9 mouse cellular contexts compared by ENCODE assay signal in the genomic region with DNA sequence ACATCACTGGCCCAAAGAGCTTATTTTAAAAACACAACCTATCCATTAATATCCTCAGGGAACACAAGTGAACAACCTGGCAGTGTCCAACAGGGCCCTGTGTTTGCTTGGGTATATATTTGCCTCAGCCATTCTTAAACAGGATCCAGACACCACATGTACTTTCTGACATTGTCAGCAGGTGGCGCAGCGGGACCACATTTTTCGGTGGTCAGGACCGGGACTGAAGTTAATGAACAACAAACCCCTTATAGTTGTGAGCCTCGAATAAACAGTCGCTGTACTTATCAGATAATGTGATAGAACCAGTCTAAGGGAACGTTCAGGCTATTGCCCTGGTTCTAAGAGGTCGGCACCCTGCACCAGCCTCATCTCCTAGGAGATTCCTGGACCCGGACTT. TPM values are rescaled to one million over a fixed set of nuclear protein-coding genes. Genes with fewer than 3 reads are reported as not detected.
A peak's percentile ranks its signal among the peaks of the same experiment; 100 is the strongest.
DNase-seq lines count a peak whose midpoint lies in the region; ATAC-seq lines count a peak whose summit lies in the region.
"Had no signal": no experiment of that assay in that cellular context is flagged by ENCODE, and none has a peak within 500 bp of the region (broad histone marks: within the 10 kb centered on the region; RNA-seq: fewer than 3 reads in every experiment).

No protein-coding gene starts in this region.

- H3K4me3 ChIP-seq in forebrain, embryonic 10.5 days, result no peak overlapping the region
- no peak overlapping the region for H3K4me3 ChIP-seq in heart, embryonic 15.5 days
- no peak overlapping the region for H3K4me3 ChIP-seq in liver, embryonic 16.5 days (ENCODE audit: low read depth, low read length)
- H3K4me3 ChIP-seq in neural tube, embryonic 14.5 days (ENCODE audit: low read depth, low read length), result no peak overlapping the region
- H3K4me3 ChIP-seq: erythroblast, embryonic 14.5 days had no signal

- H3K36me3 ChIP-seq in forebrain, embryonic 10.5 days (replicated peaks), result no peaks in the 10 kb centered on the region
- no peaks in the 10 kb centered on the region for H3K36me3 ChIP-seq in heart, embryonic 15.5 days
- no peaks in the 10 kb centered on the region for H3K36me3 ChIP-seq in liver, embryonic 16.5 days (ENCODE audit: control insufficient read depth, insufficient read depth)
- no peaks in the 10 kb centered on the region for H3K36me3 ChIP-seq in neural tube, embryonic 14.5 days (ENCODE audit: control insufficient read depth, insufficient read depth, low read length)

- no peak overlapping the region for H3K27ac ChIP-seq in forebrain, embryonic 10.5 days
- no peak overlapping the region for H3K27ac ChIP-seq in heart, embryonic 15.5 days
- H3K27ac ChIP-seq in liver, embryonic 16.5 days (ENCODE audit: low read length), result no peak overlapping the region
- no peak overlapping the region for H3K27ac ChIP-seq in neural tube, embryonic 14.5 days (ENCODE audit: low read depth, low read length)

- 14% methylated on average over 9 of the region's 9 CpGs for WGBS in forebrain, embryonic 10.5 days
- WGBS in heart, embryonic 15.5 days, result 8% methylated on average over 9 of the region's 9 CpGs
- WGBS in liver, embryonic 16.5 days (ENCODE audit: insufficient replicate concordance), result 11% methylated on average over 9 of the region's 9 CpGs
- WGBS in neural tube, embryonic 14.5 days, result 10% methylated on average over 9 of the region's 9 CpGs

- no peak overlapping the region for H3K9ac ChIP-seq in heart, embryonic 15.5 days
- no peak overlapping the region for H3K9ac ChIP-seq in liver, embryonic 16.5 days (ENCODE audit: low read depth, low read length)
- H3K9ac ChIP-seq in neural tube, embryonic 14.5 days (replicated peaks; ENCODE audit: low read depth, low read length), result no peak overlapping the region

- 0 out of 2 replicates have a peak, but pooled peaks have one; percentile 31 for ATAC-seq in heart, embryonic 15.5 days (replicated peaks; ENCODE audit: insufficient number of reproducible peaks, insufficient read depth, low FRiP score, low read depth)
- ATAC-seq in liver, embryonic 16.5 days (ENCODE audit: low read depth), result peak; percentile 66
- 0 out of 2 replicates have a peak, but pooled peaks have one; percentile 34 for ATAC-seq in neural tube, embryonic 14.5 days (ENCODE audit: low read depth)

- peaks cover 6% of the 10 kb centered on the region; the same call in 1 of the 2 replicates for H3K27me3 ChIP-seq in forebrain, embryonic 10.5 days (ENCODE audit: poor library complexity, severe bottlenecking)
- H3K27me3 ChIP-seq in heart, embryonic 15.5 days, result peaks cover 61% of the 10 kb centered on the region
- H3K27me3 ChIP-seq in liver, embryonic 16.5 days (ENCODE audit: control insufficient read depth, insufficient read depth, low read depth, low read length), result no peaks in the 10 kb centered on the region
- no peaks in the 10 kb centered on the region for H3K27me3 ChIP-seq in neural tube, embryonic 14.5 days (ENCODE audit: control insufficient read depth, insufficient read depth, low read length)

- no peaks in the 10 kb centered on the region for H3K9me3 ChIP-seq in forebrain, embryonic 10.5 days
- no peaks in the 10 kb centered on the region for H3K9me3 ChIP-seq in heart, embryonic 15.5 days (replicated peaks)
- H3K9me3 ChIP-seq in liver, embryonic 16.5 days (replicated peaks; ENCODE audit: control insufficient read depth, low read length), result no peaks in the 10 kb centered on the region
- no peaks in the 10 kb centered on the region for H3K9me3 ChIP-seq in neural tube, embryonic 14.5 days (ENCODE audit: control insufficient read depth, low read length)

- H3K4me1 ChIP-seq in forebrain, embryonic 10.5 days, result peaks cover 8% of the 10 kb centered on the region; the same call in 1 of the 2 replicates
- no peaks in the 10 kb centered on the region for H3K4me1 ChIP-seq in heart, embryonic 15.5 days (replicated peaks)
- H3K4me1 ChIP-seq in liver, embryonic 16.5 days (ENCODE audit: control insufficient read depth, low read depth, low read length), result no peaks in the 10 kb centered on the region
- H3K4me1 ChIP-seq in neural tube, embryonic 14.5 days (ENCODE audit: control insufficient read depth, insufficient read depth, low read length), result no peaks in the 10 kb centered on the region

- DNase-seq in CD4-positive, CD25-positive, alpha-beta regulatory T cell, adult 2 months (ENCODE audit: low read depth, low spot score), result peak; percentile 77
- DNase-seq in brain, adult 2 months (ENCODE audit: low read depth, low spot score), result peak; percentile 72
- DNase-seq in forebrain, embryonic 10.5 days (ENCODE audit: extremely low spot score, low spot score), result peak; percentile 84
- peak; percentile 83 to 91 for DNase-seq in kidney, postnatal 36 days
- DNase-seq in testis, postnatal 10 days (ENCODE audit: low spot score), result peak; percentile 88

- peak overlapping the region; percentile 30; the same call in 1 of the 2 replicates for H3K4me2 ChIP-seq in heart, embryonic 15.5 days
- no peak overlapping the region for H3K4me2 ChIP-seq in liver, embryonic 16.5 days (ENCODE audit: low read depth, low read length)
- H3K4me2 ChIP-seq in neural tube, embryonic 14.5 days (ENCODE audit: low read depth, low read length), result no peak overlapping the region

RNA-seq across cellular contexts. Expression of a gene that starts 23.3 kb away (rescaled TPM):
- 0.49 and 0.50 TPM in 2 replicates for polyA plus RNA-seq in forebrain, embryonic 10.5 days (2016; fragmentation: Nextera tagmentation; extraction: Ambion mirVana)
- polyA plus RNA-seq in heart, embryonic 15.5 days (2015; fragmentation: Nextera tagmentation; extraction: Ambion mirVana), result 0.82 and 1.0 TPM in 2 replicates
- 7.4 and 8.4 TPM in 2 replicates for polyA plus RNA-seq in liver, embryonic 16.5 days (2015; fragmentation: Nextera tagmentation; extraction: Ambion mirVana)
- polyA plus RNA-seq in neural tube, embryonic 14.5 days (2014; fragmentation: Nextera tagmentation; extraction: Ambion mirVana), result 11.8 and 14.6 TPM in 2 replicates

RNA-seq across cellular contexts. Expression of a gene that starts 45.3 kb away (rescaled TPM):
- polyA plus RNA-seq in forebrain, embryonic 10.5 days (2016; fragmentation: Nextera tagmentation; extraction: Ambion mirVana), result 94.0 and 98.9 TPM in 2 replicates
- 38.9 and 50.7 TPM in 2 replicates for polyA plus RNA-seq in heart, embryonic 15.5 days (2015; fragmentation: Nextera tagmentation; extraction: Ambion mirVana)
- polyA plus RNA-seq in liver, embryonic 16.5 days (2015; fragmentation: Nextera tagmentation; extraction: Ambion mirVana), result 18.1 and 27.8 TPM in 2 replicates
- polyA plus RNA-seq in neural tube, embryonic 14.5 days (2014; fragmentation: Nextera tagmentation; extraction: Ambion mirVana), result 159 and 161 TPM in 2 replicates

RNA-seq across cellular contexts. Expression of a gene that starts 46.0 kb away (rescaled TPM):
- 0.05 TPM in 1 of 2 replicates, not detected in the other for polyA plus RNA-seq in forebrain, embryonic 10.5 days (2016; fragmentation: Nextera tagmentation; extraction: Ambion mirVana)
- not detected in 2 replicates for polyA plus RNA-seq in heart, embryonic 15.5 days (2015; fragmentation: Nextera tagmentation; extraction: Ambion mirVana)
- not detected in 2 replicates for polyA plus RNA-seq in liver, embryonic 16.5 days (2015; fragmentation: Nextera tagmentation; extraction: Ambion mirVana)
- polyA plus RNA-seq in neural tube, embryonic 14.5 days (2014; fragmentation: Nextera tagmentation; extraction: Ambion mirVana), result 0.05 and 0.14 TPM in 2 replicates
- polyA plus RNA-seq: erythroblast, embryonic 14.5 days had no signal
